Mouse (Mus musculus) adrenal gland, adult 18-20 months (tissue): ENCODE data around the gene Prrt1. TPM values are rescaled to one million over a fixed set of nuclear protein-coding genes. Genes with fewer than 3 reads are reported as not detected.

Source experiments
- DNase-seq, 2 experiments: peaks; one replicate each; pipeline ENCODE4 v3.0.0; 2021 to 2022; ENCODE audit warnings: low spot score in 2 of 2
- total RNA-seq, 2 experiments: library from RNA; stranded (reverse); gene quantifications; 1 replicate in 1 of 2; 2 replicates in 1 of 2; pipeline ENCODE4 v1.2.3; 2021

Gene Prrt1
- total RNA-seq, 2 experiments from 2014 or later = 10.4 to 17.9 TPM

DNA sequence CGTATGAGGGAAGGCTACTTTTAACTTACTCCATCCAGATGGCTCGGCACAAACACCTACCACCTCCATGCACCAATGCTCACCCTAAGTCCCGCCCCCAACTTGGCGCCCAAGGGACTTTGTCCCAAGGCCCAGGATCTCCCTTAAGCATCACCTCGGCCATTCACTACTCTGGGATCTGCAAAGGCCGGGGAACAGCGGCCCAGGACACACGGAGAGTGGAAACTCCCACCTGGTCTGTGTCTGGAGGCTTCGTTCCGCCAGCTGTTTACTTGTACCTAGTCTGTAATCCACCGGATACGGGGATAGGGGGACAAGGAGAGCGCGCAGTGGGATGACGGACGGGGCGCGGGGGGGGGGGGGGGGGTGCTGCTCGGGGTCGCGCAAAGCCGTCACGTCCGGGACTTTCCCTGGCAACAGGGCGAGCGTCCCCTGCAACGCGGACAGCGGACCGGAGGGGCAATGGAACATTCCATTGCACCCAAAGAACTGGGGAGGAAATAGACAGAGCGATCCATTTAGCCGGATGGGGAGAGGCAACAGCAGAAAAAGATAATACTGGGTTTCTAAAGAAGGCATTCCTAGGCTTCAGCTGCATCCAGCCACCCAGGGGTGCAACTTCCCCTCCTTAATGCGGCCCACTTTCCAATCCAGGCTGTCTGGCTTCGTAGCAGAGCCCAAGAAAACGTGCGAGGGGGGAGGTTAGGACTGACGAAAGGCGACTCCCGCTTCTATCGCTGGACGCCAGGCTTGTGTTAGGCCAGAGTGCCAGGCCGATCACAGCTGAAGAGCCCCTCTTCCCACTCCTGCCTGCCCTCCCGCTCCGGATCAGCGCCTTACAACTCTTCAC lies 2.0 kb upstream of the Prrt1 start:
- DNase-seq = peak; percentile 76 to 79

DNA sequence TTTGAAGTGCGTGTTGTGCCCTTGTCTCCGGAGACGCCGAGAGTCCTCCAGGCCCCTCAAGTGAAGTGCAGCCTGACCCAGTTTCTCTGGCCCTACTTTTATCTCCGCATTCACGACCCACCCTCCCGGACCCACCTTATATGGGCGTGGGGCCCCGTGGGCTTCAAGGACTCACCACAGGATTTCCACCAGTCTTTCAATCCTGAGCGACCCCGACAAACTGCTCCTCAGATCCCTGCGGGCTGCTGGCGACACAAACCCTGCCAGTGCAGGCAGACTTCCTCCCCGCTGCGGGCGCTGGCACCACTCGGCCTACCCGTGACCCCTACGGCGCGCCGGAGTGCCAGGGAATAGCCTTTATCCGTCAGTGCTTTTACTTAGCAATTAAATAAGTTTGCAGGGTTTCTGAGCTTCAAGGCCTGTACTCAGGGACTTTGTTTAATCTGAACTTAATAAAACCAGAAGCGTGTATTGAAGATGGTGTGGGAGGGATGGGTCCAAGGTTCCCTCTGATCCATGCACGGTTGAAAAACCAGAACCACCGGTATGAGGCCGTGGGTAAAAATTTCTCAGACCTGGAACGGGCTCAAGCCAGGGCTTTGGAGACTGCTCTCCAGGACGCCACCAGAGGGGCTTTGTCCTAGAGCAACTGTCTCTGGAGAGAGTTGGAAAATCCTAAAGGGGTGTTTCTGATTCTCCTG lies 1.2 kb upstream of the Prrt1 start, which contains the start of gene Ppt2:
TSS of gene Ppt2 (minus strand) at position 568 of the 701 bp plus-strand sequence.
- DNase-seq = peak; percentile 61 to 69

DNA sequence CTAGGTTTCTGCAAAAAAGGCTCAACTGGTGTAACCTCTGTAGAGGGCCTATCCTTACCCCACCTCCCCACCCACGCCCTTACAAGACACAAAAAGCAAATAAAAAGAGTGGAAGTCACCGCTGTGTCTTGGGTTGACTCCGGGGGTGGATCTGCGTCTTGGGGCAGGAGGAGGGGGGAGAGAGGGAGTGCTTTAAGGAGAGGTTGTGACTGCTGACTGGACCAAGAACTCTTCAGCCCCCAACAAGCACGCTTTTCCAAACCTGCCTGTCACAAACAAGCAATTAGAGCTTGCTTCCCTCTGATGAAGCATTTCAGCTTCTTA lies 727 bp upstream of the Prrt1 start:
- DNase-seq = no peak

GRCm38 (mm10) chr17:34629796-34630603 lies 667 bp downstream of the Prrt1 start:
- no peak for DNase-seq

DNA sequence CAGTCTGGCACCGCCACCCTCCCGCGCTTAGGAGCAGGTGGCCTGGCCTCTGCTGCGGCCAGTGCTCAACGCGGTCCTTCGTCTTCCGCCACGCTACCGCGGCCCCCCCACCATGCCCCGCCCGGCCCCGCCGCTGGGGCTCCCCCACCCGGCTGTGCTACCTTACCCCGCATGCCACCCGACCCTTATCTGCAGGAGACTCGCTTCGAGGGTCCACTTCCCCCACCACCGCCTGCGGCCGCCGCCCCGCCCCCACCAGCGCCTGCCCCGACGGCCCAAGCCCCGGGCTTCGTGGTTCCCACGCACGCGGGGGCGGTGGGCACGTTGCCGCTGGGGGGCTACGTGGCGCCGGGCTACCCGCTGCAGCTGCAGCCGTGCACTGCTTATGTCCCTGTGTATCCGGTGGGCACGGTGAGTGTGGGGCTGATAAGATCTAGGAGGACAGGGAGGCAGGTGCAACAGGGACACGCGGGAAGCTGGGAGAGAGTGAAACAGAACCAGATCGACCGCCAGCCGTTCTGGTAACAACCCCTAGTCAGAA lies 1.5 kb downstream of the Prrt1 start:
- DNase-seq = no peak

GRCm38 (mm10) chr17:34631647-34632046 lies 2.3 kb downstream of the Prrt1 start:
- DNase-seq = no peak

GRCm38 (mm10) chr17:34632261-34632691 lies 2.9 kb downstream of the Prrt1 start:
- DNase-seq = peak; percentile 71 to 75

DNA sequence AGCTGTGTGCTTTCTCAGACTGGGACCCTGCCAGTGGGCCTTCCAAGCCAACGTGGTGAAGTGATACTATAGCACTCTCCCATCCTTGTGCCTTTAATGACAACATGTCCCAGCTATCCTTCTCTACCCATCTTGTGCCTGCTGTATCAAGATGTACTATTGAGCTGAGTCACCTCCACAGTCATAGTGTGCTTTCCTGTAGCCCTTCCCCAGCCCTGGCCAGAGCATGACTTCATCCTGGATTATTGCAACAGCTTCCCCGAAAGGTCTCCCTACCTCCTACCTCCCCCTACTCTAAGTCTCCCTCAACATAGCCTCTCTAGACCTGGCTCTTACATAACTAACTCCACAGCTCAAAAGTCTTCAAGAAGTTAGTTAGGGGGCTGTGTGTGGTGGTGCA lies 6.3 kb downstream of the Prrt1 start:
- DNase-seq = no peak

- no peak for DNase-seq
These were observed 8.1 kb downstream of the Prrt1 start for GRCm38 (mm10) chr17:34637459-34637858.

- no peak for DNase-seq
These were observed 10.3 kb downstream of the Prrt1 start for GRCm38 (mm10) chr17:34639461-34640255.

DNA sequence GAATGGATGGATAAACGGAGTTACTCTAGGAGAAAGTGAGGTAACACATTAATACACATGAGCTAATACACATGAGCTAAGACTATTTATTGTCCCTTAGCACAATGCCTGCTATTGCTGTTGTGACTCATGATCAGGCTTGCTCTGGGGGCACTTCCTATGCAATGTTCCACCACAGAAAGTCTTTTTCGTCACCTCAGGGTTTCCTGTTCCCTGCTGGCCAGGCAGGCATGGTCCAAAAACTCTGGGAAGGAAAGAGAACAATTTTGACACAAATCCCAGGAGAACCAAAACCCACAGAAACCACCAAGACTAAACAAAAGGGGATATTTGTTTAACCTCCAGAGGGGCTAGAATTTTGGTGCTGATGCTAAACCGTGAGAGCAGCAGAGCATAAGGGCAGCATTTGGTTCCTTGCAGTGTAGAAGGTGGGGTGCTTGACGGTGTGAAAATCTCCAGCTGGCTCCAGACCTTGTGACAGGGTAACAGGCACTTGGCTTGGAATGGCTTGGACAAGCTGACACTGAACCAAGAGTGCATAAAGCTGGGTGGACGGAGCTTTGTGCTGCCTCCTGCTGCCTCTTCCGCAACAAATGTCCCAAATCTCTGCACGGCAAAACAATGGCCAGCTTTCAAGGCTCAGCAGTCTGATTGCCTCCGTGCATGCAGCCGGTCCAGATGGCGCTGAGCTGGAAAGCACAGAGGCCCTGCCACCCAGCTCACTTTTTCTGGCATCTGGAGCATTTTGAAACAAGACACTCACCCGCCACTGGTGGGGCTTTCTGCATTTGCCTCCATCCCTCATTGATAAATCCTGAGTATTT lies 11.7 kb downstream of the Prrt1 start:
- no peak for DNase-seq

GRCm38 (mm10) chr17:34641945-34642344 lies 12.6 kb downstream of the Prrt1 start:
- no peak for DNase-seq

GRCm38 (mm10) chr17:34643379-34643778 lies 14.0 kb downstream of the Prrt1 start:
- no peak for DNase-seq

GRCm38 (mm10) chr17:34643944-34644343 lies 14.6 kb downstream of the Prrt1 start:
- no peak for DNase-seq

DNA sequence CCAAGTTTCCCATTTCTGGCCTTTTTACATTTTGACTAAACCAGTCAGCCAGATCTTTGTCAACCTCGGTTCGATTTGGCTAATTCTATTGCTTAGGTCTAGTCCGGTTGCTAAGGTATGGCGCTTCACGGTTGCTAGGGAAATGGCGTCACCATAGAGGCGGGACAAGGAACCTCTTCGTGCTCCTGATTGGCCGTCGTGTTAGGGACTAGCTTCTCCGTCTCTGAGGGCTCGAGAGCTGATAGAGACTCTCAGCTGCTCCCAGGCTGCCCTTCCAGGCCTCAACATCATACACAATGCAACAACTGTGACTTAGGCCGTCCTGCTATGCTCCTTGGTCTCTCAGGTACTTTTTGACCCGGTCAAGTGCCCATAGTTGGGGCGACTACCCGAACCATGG lies 15.3 kb downstream of the Prrt1 start, which contains the start of gene Fkbpl:
TSS of gene Fkbpl (plus strand) at position 157 of the 400 bp plus-strand sequence.
- DNase-seq = peak; percentile 88 to 93

DNA sequence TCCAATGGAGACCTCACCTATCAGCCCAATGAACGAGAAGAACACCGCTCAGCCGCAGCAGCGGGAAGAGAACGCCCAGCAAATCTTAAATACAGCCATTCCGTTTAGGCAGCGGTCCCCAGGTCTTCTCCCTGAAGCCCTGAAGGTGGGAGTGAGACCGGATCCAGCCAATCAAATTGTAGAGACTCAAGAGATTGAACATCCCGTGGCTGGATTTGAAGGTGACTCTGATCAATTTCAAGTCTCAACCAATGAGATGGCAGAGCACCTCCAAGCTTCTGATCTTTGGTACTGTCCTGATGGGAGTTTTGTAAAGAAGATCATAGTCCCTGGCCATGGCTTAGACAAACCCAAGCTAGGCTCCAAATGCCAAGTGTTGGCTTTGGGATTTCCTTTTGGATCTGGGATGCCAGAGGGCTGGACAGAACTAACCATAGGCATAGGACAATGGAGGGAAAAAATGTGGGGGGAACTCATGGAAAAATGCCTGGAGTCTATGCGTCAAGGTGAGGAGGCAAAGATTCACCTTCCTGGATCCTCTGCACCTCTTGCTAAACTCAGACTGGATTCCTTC lies 16.0 kb downstream of the Prrt1 start:
- no peak for DNase-seq

GRCm38 (mm10) chr17:34645831-34646511 lies 16.6 kb downstream of the Prrt1 start:
- no peak for DNase-seq
